Mouse (Mus musculus) testis, adult 2 months (tissue): ENCODE data around the gene Rbms1. TPM values are rescaled to one million over a fixed set of nuclear protein-coding genes. Genes with fewer than 3 reads are reported as not detected.

Experiments used
- H3K27ac ChIP-seq: fragments of 200-500 bp; 2 replicates; pipeline ENCODE4 v1.5.1; 2012; ENCODE audit warnings: low read depth, low read length; ENCODE audit not compliant: control insufficient read depth, insufficient read depth
- H3K27me3 ChIP-seq: fragments of 200-500 bp; 2 replicates; pipeline ENCODE4 v1.6.1; 2012; ENCODE audit warnings: mild to moderate bottlenecking, low read length, moderate library complexity; ENCODE audit not compliant: control insufficient read depth, insufficient read depth
- H3K36me3 ChIP-seq: fragments of 200-500 bp; 2 replicates; pipeline ENCODE4 v1.6.1; 2012; ENCODE audit warnings: mild to moderate bottlenecking, low read length; ENCODE audit not compliant: control insufficient read depth, insufficient read depth
- H3K4me1 ChIP-seq: fragments of 200-500 bp; 2 replicates; pipeline ENCODE4 v1.6.1; 2012; ENCODE audit warnings: low read length; ENCODE audit not compliant: control insufficient read depth, insufficient read depth
- H3K4me3 ChIP-seq: fragments of 200-500 bp; 2 replicates; pipeline ENCODE4 v1.5.1; 2012; ENCODE audit warnings: low read depth, mild to moderate bottlenecking, low read length, moderate library complexity, mixed read lengths; ENCODE audit not compliant: control insufficient read depth
- CTCF ChIP-seq: fragments of 200-500 bp; IDR thresholded peaks from 2 replicates; pipeline ENCODE4 v1.5.1; 2012; ENCODE audit warnings: low read depth, mild to moderate bottlenecking, inconsistent platforms, low read length, moderate library complexity; ENCODE audit not compliant: control insufficient read depth, insufficient read depth, insufficient replicate concordance
- POLR2A ChIP-seq: fragments of 200-500 bp; IDR thresholded peaks from 2 replicates; pipeline ENCODE4 v1.6.1; 2012; ENCODE audit warnings: low read depth, mild to moderate bottlenecking, inconsistent platforms, low read length, moderate library complexity; ENCODE audit not compliant: control insufficient read depth
- polyA plus RNA-seq: library from polyadenylated mRNA; depleted of rRNA; stranded (reverse); fragments of >200 nt; gene quantifications from 2 replicates; pipeline ENCODE4 v1.2.3, GENCODE M21; 2012

Gene Rbms1
- polyA plus RNA-seq, 1 experiment = 284 TPM

- H3K4me3 ChIP-seq = no peak overlapping the region
- H3K4me1 ChIP-seq = no peaks in the 10 kb centered on the region
- no peak for TF ChIP-seq POLR2A
- TF ChIP-seq CTCF = no peak
- H3K27me3 ChIP-seq = no peaks in the 10 kb centered on the region
- no peaks in the 10 kb centered on the region for H3K36me3 ChIP-seq
- no peak overlapping the region for H3K27ac ChIP-seq
Measured at GRCm38 (mm10) chr2:60804763-60805162, 158.2 kb downstream of the Rbms1 start.

DNA sequence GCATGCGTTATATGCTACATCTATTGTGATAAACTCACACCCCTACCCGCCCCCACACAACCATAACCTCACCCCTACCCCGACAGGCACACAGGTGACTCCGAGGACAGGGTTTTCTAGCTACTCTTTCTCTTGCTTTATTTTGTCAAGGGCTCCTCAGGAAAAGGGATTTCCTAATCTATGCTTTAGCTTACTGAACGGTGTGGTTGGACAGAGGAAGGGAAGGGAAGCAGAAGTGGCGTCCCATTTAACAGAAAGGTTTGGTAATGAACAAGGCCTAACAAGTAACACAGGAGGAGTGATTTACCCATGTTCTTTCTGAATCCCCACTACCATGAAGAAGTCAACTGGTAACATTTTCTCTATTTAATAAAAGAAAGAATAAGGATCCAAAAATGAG is 159.6 kb downstream of the Rbms1 start:
- no peak overlapping the region for H3K4me3 ChIP-seq
- no peaks in the 10 kb centered on the region for H3K4me1 ChIP-seq
- no peaks in the 10 kb centered on the region for H3K27me3 ChIP-seq
- H3K27ac ChIP-seq = no peak overlapping the region
- TF ChIP-seq POLR2A = no peak
- no peak for TF ChIP-seq CTCF
- H3K36me3 ChIP-seq = no peaks in the 10 kb centered on the region

- Histone ChIP-seq H3K27ac (no peak overlapping the region), H3K36me3 (no peaks in the 10 kb centered on the region), H3K27me3 (no peaks in the 10 kb centered on the region), H3K4me3 (no peak overlapping the region), H3K4me1 (no peaks in the 10 kb centered on the region)
- no peak for TF ChIP-seq CTCF
- no peak for TF ChIP-seq POLR2A
Measured at GRCm38 (mm10) chr2:60802828-60803227, 160.2 kb downstream of the Rbms1 start.

DNA sequence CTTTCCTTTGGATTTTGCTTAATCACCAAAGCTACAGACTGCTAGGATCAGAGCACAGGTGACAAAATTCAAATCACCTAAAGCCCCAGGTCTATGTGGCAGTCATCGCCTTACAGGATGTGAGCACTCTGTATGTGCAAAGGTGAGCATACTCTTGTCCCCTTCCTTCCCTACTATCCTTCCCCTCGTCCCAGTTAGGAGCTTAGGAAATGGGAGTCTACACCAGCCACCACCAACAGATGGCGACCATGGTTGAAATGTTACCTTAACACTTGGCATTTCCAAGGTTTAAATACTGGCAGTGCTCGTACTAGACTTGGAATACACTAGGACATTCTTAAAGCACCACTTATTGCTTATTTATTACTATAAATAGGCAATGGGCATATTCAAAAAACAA is 160.8 kb downstream of the Rbms1 start:
- no peak overlapping the region for H3K4me3 ChIP-seq
- TF ChIP-seq CTCF = no peak
- no peak for TF ChIP-seq POLR2A
- H3K27ac ChIP-seq = no peak overlapping the region
- H3K4me1 ChIP-seq = no peaks in the 10 kb centered on the region
- no peaks in the 10 kb centered on the region for H3K27me3 ChIP-seq
- H3K36me3 ChIP-seq = no peaks in the 10 kb centered on the region

DNA sequence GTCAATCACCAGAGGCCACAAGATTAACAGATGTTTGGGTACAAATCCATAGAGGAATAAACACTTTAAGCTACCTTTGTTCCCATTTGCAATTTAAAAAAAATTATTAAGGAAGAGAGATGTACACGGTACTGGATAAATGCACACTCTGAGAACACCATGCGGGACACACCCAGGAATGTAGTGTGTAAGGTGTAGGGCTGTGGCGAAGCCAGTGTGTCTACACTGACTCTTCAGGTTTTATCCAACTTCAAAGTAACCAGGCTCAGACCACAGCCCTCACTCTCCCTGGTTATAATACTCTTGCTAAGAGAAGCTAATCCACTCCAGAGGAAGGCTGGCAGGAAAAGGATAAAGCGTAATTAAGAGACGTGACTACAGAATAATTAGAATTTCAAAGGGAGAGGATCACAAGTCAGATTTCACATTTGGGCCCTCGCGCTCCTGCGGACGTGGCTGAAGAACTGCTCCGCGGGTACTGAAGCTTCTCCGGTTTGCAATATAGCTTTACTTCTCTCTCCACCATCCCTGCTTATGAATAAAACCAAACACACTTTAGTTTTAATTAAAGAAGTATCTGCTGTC is 161.3 kb downstream of the Rbms1 start:
- Histone ChIP-seq H3K4me3 (no peak overlapping the region), H3K27ac (no peak overlapping the region), H3K4me1 (no peaks in the 10 kb centered on the region), H3K36me3 (no peaks in the 10 kb centered on the region), H3K27me3 (no peaks in the 10 kb centered on the region)
- TF ChIP-seq POLR2A = no peak
- TF ChIP-seq CTCF = no peak

GRCm38 (mm10) chr2:60800921-60801558 is 162.0 kb downstream of the Rbms1 start:
- Histone ChIP-seq H3K36me3 (no peaks in the 10 kb centered on the region), H3K4me3 (no peak overlapping the region), H3K27me3 (no peaks in the 10 kb centered on the region), H3K27ac (no peak overlapping the region), H3K4me1 (no peaks in the 10 kb centered on the region)
- TF ChIP-seq CTCF (no peak), POLR2A (no peak)

GRCm38 (mm10) chr2:60799816-60800215 is 163.2 kb downstream of the Rbms1 start:
- H3K4me1 ChIP-seq = no peaks in the 10 kb centered on the region
- no peaks in the 10 kb centered on the region for H3K27me3 ChIP-seq
- no peak overlapping the region for H3K4me3 ChIP-seq
- H3K36me3 ChIP-seq = no peaks in the 10 kb centered on the region
- TF ChIP-seq CTCF = no peak
- no peak for TF ChIP-seq POLR2A
- H3K27ac ChIP-seq = no peak overlapping the region

DNA sequence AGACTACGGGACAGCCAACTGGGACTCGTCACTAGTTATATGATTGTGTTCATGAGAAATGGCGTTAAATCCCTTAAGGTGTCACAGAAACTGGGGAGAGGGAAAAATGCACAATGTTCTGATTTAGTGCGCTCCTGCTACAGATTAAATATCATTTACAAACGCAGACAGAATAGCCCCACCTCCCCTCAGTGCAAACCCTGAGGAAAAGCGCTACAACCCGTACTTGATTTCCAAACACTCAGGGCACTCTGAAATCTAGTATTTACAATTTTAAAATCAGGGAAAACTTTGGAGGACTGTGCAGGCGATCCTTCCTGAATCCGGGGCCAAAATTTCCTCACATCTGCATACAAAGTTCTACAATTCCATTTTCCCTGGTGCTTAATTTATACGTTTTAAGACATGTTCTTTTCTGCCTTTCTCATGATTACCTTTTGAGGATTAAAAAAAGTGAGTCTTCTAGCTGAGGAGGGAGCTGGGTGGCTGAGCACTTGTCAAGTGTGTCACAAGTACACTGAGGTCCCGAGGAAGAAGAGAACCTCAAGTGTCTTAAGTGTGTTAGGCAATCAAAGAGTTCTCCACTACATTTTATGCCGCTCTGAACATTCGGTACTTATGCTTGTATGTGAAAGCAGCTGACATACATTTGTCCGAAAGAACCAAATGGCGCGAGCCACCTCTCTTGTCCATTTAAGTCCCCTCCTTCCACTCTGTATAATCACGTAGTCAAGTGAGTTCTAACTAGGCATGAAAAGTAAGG is 164.0 kb downstream of the Rbms1 start:
- Histone ChIP-seq H3K27me3 (no peaks in the 10 kb centered on the region), H3K4me3 (no peak overlapping the region), H3K36me3 (no peaks in the 10 kb centered on the region), H3K4me1 (no peaks in the 10 kb centered on the region), H3K27ac (no peak overlapping the region)
- no peak for TF ChIP-seq CTCF
- TF ChIP-seq POLR2A = no peak
